Mouse (Mus musculus) bone marrow macrophage, adult 2 months (primary cell): Measurements from ENCODE around the gene Zhx3. TPM values are rescaled to one million over a fixed set of nuclear protein-coding genes. Genes with fewer than 3 reads are reported as not detected.

Source experiments
- H3K27ac ChIP-seq: 2 replicates; pipeline ENCODE4 v1.5.1; 2012; ENCODE audit warnings: low read depth, low read length; ENCODE audit not compliant: insufficient read depth
- H3K4me1 ChIP-seq: 2 replicates; pipeline ENCODE4 v1.6.1; 2012; ENCODE audit warnings: low read length; ENCODE audit not compliant: control insufficient read depth, insufficient read depth
- H3K4me3 ChIP-seq: 2 replicates; pipeline ENCODE4 v1.5.1; 2012; ENCODE audit warnings: mild to moderate bottlenecking, low read length, moderate library complexity; ENCODE audit not compliant: insufficient read depth
- CTCF ChIP-seq: IDR thresholded peaks from 2 replicates; pipeline ENCODE4 v1.5.1; 2012; ENCODE audit warnings: low read depth, mild to moderate bottlenecking, low read length, moderate library complexity
- POLR2A ChIP-seq: IDR thresholded peaks from 2 replicates; pipeline ENCODE4 v1.6.1; 2012; ENCODE audit warnings: mild to moderate bottlenecking, low read depth, low read length, borderline replicate concordance
- polyA plus RNA-seq: library from polyadenylated mRNA; stranded (reverse); fragments of >200 nt; gene quantifications from 2 replicates; pipeline ENCODE4 v1.2.4, GENCODE M21; 2012; ENCODE audit not compliant: missing spikeins, insufficient read depth, insufficient read length

Zhx3 gene
- polyA plus RNA-seq, 1 experiment: 6.1 TPM

GRCm38 (mm10) chr2:160724536-160724935, 148.3 kb downstream of the Zhx3 start:
- Histone ChIP-seq H3K4me3 (no peak overlapping the region), H3K27ac (no peak overlapping the region), H3K4me1 (no peaks in the 10 kb centered on the region)
- TF ChIP-seq POLR2A (no peak), CTCF (no peak)

GRCm38 (mm10) chr2:160723613-160724375, 149.0 kb downstream of the Zhx3 start:
- TF ChIP-seq CTCF: no peak
- no peak for TF ChIP-seq POLR2A
- H3K4me3 ChIP-seq: no peak overlapping the region
- no peak overlapping the region for H3K27ac ChIP-seq
- H3K4me1 ChIP-seq: no peaks in the 10 kb centered on the region

GRCm38 (mm10) chr2:160722714-160723113, 150.1 kb downstream of the Zhx3 start:
- TF ChIP-seq CTCF (no peak), POLR2A (no peak)
- H3K4me3 ChIP-seq: no peak overlapping the region
- H3K27ac ChIP-seq: no peak overlapping the region
- H3K4me1 ChIP-seq: no peaks in the 10 kb centered on the region

GRCm38 (mm10) chr2:160718811-160719210, 154.0 kb downstream of the Zhx3 start:
- Histone ChIP-seq H3K4me3 (no peak overlapping the region), H3K4me1 (no peaks in the 10 kb centered on the region), H3K27ac (no peak overlapping the region)
- TF ChIP-seq CTCF: no peak
- TF ChIP-seq POLR2A: no peak

- H3K4me3 ChIP-seq: no peak overlapping the region
- H3K4me1 ChIP-seq: no peaks in the 10 kb centered on the region
- H3K27ac ChIP-seq: no peak overlapping the region
- TF ChIP-seq POLR2A (no peak), CTCF (no peak)
Measured at GRCm38 (mm10) chr2:160717269-160717668, 155.5 kb downstream of the Zhx3 start.

- TF ChIP-seq CTCF (no peak), POLR2A (no peak)
- Histone ChIP-seq H3K4me1 (0 out of 2 replicates have a peak, but pooled peaks cover 2% of the 10 kb centered on the region), H3K4me3 (no peak overlapping the region), H3K27ac (no peak overlapping the region)
Measured at GRCm38 (mm10) chr2:160715463-160716030, 157.3 kb downstream of the Zhx3 start.

GRCm38 (mm10) chr2:160707673-160708072, 165.1 kb downstream of the Zhx3 start:
- TF ChIP-seq POLR2A (no peak), CTCF (no peak)
- H3K4me1 ChIP-seq: peaks cover 7% of the 10 kb centered on the region
- no peak overlapping the region for H3K4me3 ChIP-seq
- no peak overlapping the region for H3K27ac ChIP-seq

- TF ChIP-seq POLR2A (no peak), CTCF (no peak)
- H3K4me1 ChIP-seq: 0 out of 2 replicates have a peak, but pooled peaks cover 2% of the 10 kb centered on the region
- no peak overlapping the region for H3K27ac ChIP-seq
- H3K4me3 ChIP-seq: no peak overlapping the region
Measured at GRCm38 (mm10) chr2:160702824-160703223, 170.0 kb downstream of the Zhx3 start.

GRCm38 (mm10) chr2:160701603-160702002, 171.2 kb downstream of the Zhx3 start:
- Histone ChIP-seq H3K4me1 (0 out of 2 replicates have a peak, but pooled peaks cover 2% of the 10 kb centered on the region), H3K27ac (no peak overlapping the region), H3K4me3 (no peak overlapping the region)
- no peak for TF ChIP-seq POLR2A
- TF ChIP-seq CTCF: no peak

GRCm38 (mm10) chr2:160700271-160700670, 172.5 kb downstream of the Zhx3 start:
- no peak overlapping the region for H3K27ac ChIP-seq
- H3K4me3 ChIP-seq: no peak overlapping the region
- H3K4me1 ChIP-seq: 0 out of 2 replicates have a peak, but pooled peaks cover 2% of the 10 kb centered on the region
- no peak for TF ChIP-seq POLR2A
- no peak for TF ChIP-seq CTCF

Other genes with a start within 250 kb of the Zhx3 start
- 42.9 and 43.3 TPM in 2 replicates for gene Top1, start 227.1 kb downstream of the Zhx3 start, polyA plus RNA-seq
- gene Plcg1, start 141.7 kb downstream of the Zhx3 start, polyA plus RNA-seq: 9.8 and 10.4 TPM in 2 replicates
- gene Lpin3, start 7.7 kb upstream of the Zhx3 start, polyA plus RNA-seq: not detected in 2 replicates
- not detected in 2 replicates for gene Emilin3, start 39.3 kb upstream of the Zhx3 start, polyA plus RNA-seq
- gene Chd6, start 236.1 kb upstream of the Zhx3 start, polyA plus RNA-seq: 16.2 and 24.2 TPM in 2 replicates